Mouse (Mus musculus): ENCODE data around the gene Fam50a.
A peak's percentile ranks its signal among the peaks of the same experiment; 100 is the strongest.

Gene Fam50a

DNA sequence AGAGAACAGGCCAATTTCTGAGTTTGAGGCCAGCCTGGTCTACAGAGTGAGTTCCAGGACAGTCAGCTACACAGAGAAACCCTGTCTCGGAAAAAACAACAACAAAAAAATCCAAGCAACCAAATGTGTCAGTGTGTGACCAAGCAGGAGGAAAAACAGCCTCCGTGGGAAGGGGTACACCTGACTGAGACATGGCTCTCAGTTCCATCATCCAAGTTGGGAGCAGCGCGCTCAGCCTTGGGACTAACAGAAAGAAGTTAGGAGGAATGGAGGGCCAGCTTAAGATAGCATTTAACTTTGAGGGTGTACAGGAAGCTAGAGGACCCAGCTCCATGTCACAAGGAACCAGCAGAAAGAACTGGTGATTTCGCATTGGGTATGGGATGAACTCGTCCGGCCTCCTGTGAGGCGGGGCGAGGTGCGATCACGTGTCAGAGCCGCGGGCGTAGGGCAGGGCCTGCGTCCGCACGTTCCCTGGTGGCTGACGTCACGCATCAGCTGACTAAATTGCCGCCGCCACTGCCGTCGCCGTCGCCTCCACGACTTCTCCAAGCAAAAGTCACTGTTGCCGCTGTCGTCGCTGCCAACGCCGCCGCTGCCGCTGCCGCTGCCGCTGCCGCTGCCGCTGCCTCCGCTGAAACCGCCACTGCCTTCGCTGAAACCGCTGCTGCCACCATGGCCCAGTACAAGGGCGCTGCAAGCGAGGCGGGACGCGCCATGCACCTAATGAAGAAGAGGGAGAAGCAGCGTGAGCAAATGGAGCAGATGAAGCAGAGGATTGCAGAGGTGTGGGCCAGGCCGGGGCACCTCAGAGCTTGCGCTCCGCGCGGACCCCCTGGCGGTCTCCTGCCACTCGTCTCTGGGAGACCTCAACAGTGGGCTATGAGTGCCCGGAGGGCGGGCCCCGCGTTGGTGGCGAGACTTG lies at the start of gene Fam50a:
TSS of gene Fam50a (plus strand) at position 494 of the 925 bp plus-strand sequence.
- peak; percentile 91 for DNase-seq

DNA sequence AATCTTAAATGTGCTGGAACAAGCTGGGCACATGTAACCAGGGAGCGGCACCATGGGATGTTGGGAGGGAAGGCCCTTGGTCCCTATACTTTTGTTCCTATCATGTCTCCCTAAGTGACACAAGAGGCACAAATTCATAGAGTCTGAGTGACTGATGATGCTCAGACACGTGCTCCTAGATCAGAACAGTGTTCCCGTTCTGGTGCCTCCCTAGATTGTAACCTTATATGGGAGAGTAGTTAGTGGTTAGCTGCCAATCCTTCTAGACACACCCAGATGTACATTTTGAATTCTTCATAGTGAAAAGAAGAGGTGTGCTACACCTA lies 43.1 kb upstream of the Fam50a start:
- DNase-seq = no peak

DNA sequence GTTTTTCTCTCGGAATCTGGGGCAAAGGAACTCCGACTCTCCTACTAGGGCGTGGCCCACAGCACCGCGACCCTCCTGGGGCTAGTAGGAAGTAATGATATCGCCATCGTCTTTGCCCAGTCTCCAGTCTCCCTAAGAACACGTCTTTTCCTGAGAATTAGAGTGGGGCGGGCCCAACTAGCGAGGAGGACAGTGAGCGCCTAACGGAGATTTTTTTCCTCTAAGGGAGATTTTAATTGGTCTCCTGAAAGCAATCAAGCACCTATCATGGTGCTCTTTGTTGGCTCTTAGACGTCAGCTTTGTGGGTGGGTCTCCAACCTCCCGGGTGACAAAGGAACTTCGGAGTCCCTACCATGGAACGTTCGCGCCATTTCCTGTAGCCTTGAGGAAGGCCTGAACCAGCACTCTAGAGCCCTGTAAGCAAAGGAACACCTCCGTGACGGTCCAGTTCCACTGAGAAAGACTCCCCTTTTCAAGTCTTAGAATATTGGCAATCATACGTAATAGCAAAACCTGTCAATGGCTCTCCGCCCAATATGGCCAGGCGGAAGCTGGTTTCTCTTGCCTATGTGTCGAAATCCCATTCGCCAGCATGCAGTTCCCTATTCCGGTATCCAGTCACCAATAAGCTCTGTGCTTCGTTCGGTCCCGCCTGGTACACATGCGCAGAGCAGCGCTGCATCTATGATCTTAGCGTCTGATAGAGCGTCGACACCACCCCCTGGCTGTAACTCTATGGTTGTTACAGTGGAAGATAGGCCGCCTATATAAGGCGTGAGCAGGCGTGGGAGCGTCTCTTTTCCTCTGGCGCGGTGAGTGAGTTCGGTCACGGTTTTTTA lies 42.6 kb upstream of the Fam50a start, which contains the start of gene Rpl10:
TSS of gene Rpl10 (plus strand) at position 751 of the 840 bp plus-strand sequence.
- DNase-seq = peak; percentile 98

DNA sequence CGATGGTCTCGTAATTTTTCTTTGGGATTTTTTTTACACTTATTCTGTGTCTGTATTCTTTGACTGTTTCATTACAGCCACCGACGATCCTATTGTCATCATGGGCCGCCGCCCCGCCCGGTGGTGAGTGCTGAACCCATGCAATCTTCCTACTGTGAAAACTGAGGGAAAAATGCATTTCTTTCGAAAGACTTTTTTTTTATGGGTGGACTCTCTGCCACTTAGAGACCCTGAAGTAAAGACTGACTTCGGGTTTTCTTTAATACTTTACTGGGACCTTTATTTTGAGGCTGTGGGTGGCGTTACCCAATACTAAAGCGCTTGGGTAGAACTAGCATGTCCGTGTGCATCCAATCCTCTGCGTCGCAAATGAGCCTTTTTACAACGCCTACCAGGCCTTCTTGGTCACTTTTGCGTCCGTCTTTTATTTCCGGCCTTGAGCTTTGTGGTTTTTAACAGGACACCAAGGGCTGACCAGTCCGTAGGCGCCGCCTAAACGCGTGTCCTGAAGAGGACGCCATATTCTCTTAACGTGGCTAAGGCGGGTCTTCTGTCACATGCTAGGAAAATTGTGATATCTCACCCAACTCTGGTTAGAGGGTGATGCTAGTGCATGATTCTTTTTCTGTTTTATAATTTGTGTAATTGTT lies 41.8 kb upstream of the Fam50a start:
- peak; percentile 42 for DNase-seq

DNA sequence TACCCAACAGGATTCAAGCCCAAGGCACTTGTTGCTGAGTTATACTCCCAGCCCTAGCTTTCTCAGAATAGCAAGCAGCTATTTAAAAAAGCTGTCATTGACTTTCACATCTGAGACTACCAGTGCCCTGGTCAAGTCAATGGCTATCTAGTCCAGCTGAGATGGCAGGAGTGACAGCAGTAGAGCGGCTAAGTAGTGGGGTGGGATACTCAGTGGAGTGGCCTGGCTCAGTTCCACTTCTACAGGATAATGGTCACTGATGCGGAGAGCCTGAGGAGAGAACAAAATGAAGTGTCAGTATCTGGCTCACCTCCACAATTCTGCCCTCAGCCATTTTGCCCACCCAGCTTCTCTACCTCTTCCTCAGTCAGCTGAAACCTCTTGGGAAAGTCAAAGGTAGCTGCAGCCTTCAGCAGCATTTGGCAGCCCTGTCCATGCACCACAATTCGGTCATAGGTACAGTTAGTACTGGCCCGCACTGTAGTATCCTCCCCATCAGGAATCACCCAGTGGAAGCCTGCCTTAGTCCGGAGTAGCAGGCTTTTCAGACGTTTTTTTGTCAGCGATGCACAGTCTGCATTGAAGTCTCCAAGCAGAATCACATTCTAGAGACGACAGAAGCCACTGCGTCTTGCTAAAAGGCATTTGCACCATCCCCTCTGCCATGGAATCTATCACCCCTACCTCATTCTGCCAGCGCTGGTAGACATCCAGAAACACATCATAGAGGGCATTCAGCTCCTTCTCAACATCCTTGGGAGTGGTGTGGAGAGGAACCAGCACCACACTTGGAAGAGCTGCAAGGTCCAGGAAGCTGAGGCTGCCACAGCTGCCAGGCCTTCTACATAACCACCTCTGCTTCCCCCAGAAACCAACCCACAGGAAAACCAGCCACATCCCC lies 39.2 kb upstream of the Fam50a start:
- DNase-seq = no peak

DNA sequence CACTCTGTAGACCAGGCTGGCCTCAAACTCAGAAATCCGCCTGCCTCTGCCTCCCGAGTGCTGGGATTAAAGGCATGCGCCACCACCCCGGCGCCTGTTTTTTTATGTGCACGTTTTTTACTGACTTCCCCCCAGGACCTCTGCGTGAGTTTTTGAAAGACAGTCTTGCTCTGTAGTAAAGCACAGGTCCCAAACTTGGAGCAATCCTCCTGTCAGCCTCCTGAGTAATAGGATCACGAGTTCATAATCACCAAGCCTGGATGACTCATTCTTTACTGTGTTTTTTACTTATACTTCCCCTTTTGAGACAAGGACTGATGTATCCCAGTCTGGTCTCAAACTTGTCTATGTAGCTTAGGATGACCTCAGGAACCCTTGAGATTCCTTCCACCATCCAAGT lies 34.9 kb upstream of the Fam50a start:
- DNase-seq = no peak

DNA sequence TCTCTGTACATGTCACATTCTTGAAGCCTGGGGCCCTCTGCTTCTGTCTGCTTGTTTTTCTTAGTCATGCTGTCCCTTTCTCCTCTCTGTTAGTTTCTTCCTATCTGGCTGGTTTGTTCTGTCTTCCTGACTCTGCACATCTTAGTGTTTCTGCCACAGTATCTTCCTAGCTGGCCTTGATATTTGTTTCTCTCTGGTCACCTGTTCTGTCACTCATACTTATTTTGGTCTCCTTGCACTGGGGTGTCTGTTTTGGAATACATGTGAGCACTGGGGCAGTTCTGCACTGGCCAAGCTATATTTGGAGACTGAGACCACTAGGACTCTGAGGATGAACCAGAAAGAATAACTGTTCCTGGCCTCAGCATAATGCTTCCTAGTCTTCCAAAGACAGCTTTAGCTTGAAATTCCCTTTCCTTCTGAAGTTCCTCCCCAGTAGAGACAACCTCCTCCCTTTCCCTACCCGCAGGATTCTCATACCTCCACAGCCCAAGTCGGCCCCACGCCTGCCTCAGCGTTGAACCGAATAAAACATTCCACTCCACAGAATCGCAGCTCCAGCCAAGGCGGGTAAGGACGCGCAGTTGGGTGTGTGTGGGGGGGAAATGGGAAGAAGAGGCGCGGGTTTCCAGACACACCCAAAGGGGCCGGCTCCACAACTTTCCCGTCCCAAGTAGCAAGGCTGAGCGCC lies 31.6 kb upstream of the Fam50a start:
- DNase-seq = no peak

DNA sequence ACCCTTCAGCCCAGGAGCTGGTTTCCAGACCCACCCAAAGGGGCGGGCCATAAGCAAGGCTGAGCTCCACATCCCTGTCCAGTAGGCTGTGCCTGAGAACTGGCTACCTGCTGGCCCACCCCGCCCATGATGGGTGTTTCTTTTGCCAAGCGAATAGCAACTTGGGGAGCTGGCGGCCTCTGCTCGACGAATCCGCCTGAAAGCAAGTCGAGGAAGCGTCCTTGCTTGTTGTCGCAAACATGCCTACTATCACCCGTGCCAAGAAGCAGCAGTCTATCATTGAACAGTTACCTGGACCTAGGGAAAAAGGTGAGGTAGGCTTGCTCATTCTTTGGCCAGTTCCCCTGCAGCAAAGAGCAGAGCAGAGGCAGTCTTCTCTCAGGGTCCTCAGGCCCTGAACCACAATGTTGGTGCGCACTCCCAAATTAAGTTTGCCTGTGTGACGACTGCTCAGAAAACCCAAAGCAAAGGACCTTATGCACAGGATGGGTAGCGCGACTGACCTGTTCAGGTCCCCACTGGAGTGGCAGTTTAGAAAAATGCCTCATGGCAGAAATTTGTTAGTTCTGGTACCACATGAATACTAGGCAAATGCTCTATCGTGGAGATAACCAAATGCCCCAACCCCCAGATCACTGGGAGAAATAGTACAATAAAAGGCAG lies 31.0 kb upstream of the Fam50a start, which contains the start of the genes Taz and Dnase1l1:
TSS of gene Taz (plus strand) at position 181 of the 663 bp plus-strand sequence.
TSS of gene Dnase1l1 (minus strand) at position 606 of the 663 bp plus-strand sequence.
- DNase-seq = peak; percentile 62

DNA sequence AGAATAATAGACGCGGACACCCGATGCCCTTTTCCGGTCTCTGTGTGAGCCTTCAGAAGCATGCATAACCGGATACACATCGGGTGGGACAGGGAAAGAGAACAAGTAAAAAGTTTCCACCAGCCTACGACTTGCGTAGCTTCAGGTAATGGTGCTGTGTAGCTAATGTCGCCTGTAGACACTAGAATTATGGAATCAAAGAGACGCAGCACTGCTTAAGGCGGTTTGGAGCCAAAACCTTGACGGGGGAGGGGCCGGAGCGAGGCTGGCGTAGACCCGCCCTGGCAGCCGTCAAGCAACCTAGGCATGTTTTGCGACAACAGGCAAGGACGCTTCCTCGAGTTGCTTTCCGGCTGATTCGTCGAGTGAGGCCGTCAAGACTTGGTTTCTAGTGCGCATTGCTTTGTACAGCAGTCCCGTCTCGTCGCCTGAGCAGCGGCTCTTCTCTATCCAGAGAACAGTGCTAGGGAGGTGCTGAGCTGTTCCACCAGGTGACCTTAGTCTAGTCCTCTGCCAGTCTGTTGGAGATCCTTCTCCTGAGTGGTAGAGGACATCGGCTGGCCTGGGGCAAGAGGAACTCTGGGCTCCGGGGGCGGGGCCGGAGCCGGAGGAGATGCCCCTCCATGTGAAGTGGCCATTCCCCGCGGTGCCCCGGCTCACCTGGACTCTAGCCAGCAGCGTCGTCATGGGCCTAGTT lies 30.3 kb upstream of the Fam50a start:
- DNase-seq = peak; percentile 92

DNA sequence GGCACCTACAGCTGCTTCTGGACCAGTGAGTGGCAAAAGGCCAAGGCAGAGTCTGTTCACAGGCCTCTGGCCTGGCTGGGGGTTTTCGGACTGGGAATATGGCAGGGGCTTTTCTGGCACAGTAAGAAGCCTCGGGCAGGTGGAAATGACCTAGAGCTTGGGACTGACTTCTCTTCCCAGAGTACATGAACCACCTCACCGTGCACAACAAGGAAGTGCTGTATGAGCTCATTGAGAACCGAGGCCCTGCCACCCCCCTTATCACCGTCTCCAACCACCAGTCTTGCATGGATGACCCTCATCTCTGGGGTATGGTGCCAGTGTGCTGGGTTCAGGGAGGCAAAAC lies 29.8 kb upstream of the Fam50a start:
- no peak for DNase-seq

DNA sequence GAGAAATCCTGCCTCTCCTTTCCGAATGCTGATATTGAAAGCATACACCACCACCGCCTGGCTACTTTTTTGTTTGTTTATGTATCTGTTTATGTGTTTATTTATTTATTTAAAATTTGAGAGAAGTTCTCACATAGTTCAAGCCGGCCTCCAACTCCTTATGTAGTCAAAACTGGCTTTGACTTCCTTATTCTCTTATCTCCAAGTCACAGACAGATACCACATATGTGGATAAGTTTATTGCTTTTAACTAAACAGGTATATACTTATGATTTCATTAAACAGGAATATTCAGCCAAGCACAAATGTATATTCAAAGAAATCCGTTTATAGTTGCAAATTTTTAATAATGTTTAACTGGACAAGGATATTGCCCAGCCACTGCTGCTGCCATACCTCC lies 19.4 kb upstream of the Fam50a start:
- no peak for DNase-seq

DNA sequence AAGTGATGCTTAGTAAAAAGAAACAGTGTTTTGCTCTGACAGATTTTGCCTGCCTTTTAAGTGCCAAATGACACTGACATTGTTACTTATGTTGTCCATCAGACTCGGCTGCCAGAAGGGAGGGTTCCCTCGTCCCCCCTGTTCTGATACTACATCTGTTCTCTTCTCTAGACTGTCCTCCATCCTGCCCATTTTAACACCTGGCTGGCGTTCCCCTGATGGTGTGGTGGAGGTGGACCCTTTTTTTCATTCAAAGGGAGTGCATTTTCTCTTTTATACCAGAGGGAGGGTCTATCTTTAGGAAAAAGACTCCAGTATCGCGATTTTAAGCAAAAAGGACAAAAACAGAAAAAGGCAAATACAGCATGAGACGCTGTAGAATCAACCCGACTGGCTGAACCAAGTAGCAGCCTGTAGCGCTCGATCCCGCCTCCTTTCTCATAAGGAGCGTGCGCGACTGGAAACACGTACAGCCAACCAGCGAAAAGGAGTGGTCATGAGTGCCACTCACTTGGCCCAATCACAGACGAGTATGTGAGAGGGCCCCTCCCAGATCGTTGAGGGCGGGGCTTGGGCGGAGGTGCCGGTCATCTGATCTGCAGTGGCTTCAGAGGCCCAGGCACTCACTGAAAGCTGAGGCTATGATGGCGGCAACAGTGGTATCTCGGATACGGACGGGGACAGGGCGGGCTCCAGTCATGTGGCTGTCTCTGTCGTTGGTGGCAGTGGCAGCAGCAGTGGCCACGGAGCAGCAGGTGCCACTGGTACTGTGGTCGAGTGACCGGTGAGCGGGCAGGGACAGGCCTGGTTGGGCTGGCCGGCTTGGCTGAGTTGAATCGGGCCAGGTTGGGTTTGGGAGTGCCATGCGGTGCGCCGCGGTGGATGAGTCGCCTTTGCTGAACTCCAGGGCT lies 16.0 kb upstream of the Fam50a start, which contains the start of gene Atp6ap1:
TSS of gene Atp6ap1 (plus strand) at position 560 of the 911 bp plus-strand sequence.
- peak; percentile 96 for DNase-seq

DNA sequence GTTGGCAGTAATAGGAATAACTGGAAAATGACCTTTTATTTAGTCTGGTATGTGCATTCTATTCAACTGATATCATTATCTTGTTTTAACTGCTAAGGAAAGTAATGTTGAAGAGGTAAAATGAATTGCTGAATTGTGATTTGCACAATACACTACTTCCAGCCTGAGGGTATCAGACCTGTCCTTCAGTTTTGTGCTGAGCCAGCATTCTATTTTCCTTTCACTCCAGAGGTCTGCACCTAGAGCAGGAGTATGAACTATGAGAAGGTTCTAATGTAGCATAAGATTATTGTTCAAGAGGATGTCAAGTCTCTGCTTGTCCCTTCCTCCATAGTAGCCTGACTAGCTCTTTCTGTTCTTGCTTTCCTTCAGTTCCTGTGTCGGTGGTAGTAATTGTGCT lies 14.5 kb upstream of the Fam50a start:
- no peak for DNase-seq

DNA sequence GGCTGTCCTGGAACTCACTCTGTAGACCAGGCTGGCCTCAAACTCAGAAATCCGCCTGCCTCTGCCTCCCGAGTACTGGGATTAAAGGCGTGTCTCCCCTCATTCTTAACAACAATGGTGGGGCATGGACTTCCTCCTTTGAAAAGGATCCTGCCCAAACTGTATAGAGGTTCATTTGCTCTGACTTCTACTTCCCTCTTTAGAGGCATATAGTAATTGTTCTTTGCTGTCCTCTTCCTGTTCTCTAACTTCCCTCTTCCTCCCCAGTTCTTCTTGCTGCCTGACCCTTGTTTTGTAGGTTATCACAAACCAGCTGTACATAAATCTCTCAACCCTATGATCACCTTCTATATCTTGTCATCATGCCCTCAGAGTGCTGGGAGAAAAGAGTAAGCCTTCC lies 13.1 kb upstream of the Fam50a start:
- DNase-seq = no peak

DNA sequence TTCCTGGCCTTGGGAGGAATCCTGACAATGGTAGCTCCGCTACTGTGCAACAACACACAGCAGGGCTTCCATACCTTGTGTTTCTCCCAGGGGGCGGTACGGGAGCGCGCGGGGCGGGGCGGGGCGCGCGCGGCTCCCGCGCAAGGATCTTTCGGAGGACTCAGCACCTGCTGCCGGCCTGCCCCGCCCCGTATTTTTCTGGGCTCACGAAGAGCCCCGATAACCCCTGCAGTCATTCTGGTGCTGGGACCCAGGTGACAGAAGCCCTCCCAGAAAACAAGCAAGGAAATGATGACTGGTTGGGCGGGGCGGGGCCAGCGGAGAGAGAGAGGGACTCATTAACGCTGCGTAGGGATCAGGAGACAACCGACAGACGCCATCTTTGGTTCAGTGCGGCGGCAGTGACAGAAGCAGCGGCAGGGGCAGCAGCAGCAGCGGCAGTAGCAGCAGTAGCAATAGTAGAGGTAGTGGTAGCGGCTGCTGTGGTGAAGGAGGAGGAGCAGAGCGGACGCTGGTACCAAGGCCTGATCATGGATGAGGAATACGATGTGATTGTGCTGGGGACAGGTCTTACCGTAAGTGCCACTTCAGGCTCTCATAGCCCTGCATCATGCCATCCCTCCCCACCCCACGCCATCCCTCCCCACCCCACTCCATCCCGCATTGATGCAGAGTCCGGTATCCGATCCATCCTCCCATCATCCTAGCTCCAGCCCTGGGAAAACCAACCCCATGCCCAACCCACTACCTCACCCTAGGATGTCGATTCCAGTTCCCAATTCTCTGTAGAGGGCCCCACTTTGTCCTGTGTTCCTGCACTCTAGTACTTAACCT lies 7.7 kb upstream of the Fam50a start, which contains the start of gene Gdi1:
TSS of gene Gdi1 (plus strand) at position 132 of the 834 bp plus-strand sequence.
- peak; percentile 92 for DNase-seq

DNA sequence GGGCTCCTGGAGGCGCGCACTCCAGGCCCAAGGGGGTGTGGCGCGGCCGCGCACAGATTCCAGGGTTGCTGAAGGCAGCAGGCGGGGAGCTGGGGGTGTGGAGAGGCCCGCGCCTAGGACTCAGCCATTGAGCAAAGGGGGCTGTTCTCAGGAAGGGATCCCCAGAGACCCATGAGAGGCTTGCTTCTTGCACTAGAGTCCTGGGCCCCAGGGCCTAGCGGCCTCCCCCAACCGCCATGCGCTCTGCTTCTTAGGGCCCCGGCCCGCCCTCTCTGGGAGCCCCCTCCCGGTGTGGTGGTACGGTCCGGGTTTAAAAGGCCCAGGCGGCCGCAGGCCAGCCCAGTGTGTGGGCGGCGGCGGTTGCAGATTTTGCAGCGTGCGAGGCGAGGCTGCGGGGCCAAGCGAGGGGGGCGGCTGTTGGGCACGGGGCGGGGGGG lies 15.9 kb downstream of the Fam50a start, which contains the start of gene Plxna3:
TSS of gene Plxna3 (plus strand) at position 342 of the 437 bp plus-strand sequence.
- peak; percentile 89 for DNase-seq

DNA sequence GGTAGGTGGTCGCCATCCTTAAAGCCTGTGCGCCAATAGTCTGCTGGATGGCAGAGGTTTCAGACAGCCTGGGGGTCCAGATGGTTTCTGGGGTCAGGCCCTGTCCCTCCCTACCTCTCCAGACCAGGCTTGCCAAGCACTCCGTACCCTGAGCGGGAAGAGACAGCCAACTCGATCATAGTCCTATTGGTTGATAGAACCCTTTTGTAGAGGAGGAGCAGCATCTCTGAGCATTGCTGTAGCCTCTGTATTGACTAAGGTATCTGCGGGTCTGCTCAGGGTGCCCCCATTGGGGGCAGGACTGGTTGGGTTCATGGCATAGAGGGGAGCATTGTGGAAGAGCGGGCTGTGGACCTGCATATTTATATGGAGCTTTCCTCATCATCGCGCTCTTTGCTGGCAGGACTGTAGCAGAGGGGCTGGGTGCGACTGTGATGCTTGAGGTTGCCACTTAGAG lies 16.4 kb downstream of the Fam50a start:
- no peak for DNase-seq
